Mouse (Mus musculus) embryonic facial prominence, embryonic 14.5 days (tissue): ENCODE results near the gene Nrarp. TPM values are rescaled to one million over a fixed set of nuclear protein-coding genes. Genes with fewer than 3 reads are reported as not detected.

Source experiments
- ATAC-seq: fragments of 200-750 bp; cut with Nextera tagmentation; 2 replicates; pipeline ENCODE4 v1.8.0; 2017; ENCODE audit warnings: low read depth, moderate number of reproducible peaks, moderate TSS enrichment
- DNase-seq: peaks from one replicate; pipeline ENCODE4 v3.0.0-alpha.2; 2015; ENCODE audit warnings: low spot score
- H3K27ac ChIP-seq: fragments of 300-500 bp; sonication (generic); replicated peaks from 2 replicates; pipeline ENCODE4 v1.5.1; 2014; ENCODE audit warnings: low read depth, mild to moderate bottlenecking, low read length, moderate library complexity
- H3K27me3 ChIP-seq: fragments of 300-500 bp; sonication (generic); replicated peaks from 2 replicates; pipeline ENCODE4 v1.6.1; 2014; ENCODE audit warnings: low read length; ENCODE audit not compliant: control insufficient read depth, insufficient read depth
- H3K36me3 ChIP-seq: fragments of 300-500 bp; sonication (generic); 2 replicates; pipeline ENCODE4 v1.6.1; 2014; ENCODE audit warnings: low read length, mixed read lengths; ENCODE audit not compliant: control insufficient read depth, insufficient read depth
- H3K4me1 ChIP-seq: fragments of 300-500 bp; sonication (generic); 2 replicates; pipeline ENCODE4 v1.6.1; 2014; ENCODE audit warnings: antibody characterized with exemption, low read length; ENCODE audit not compliant: control insufficient read depth, insufficient read depth
- H3K4me2 ChIP-seq: fragments of 300-500 bp; sonication (generic); 2 replicates; pipeline ENCODE4 v1.6.1; 2014; ENCODE audit warnings: low read depth, mild to moderate bottlenecking, low read length, moderate library complexity, mixed read lengths
- H3K4me3 ChIP-seq: fragments of 300-500 bp; sonication (generic); 2 replicates; pipeline ENCODE4 v1.5.1; 2014; ENCODE audit warnings: low read depth, mild to moderate bottlenecking, low read length
- H3K9ac ChIP-seq: fragments of 300-500 bp; sonication (generic); 2 replicates; pipeline ENCODE4 v1.6.1; 2014; ENCODE audit warnings: low read depth, mild to moderate bottlenecking, low read length, moderate library complexity, mixed read lengths
- H3K9me3 ChIP-seq: fragments of 300-500 bp; sonication (generic); 2 replicates; pipeline ENCODE4 v1.6.1; 2016; ENCODE audit warnings: low read length; ENCODE audit not compliant: control insufficient read depth
- WGBS: fragments of 180-500 bp; shearing (Covaris S2); extraction: QIAGEN DNeasy Blood & Tissue Kit; methylation state at CpG from one replicate; pipeline ENCODE4 v1.1.7; 2014; 5-methylcytosine and 5-hydroxymethylcytosine counted together
- polyA plus RNA-seq: library from polyadenylated mRNA; unstranded; fragments of >200 nt; fragmentation: Nextera tagmentation; extraction: Ambion mirVana; gene quantifications from 2 replicates; pipeline ENCODE4 v1.2.1, GENCODE M21; 2014

Gene Nrarp
- polyA plus RNA-seq, 1 experiment from 2014 or later, result 16.5 TPM

GRCm38 (mm10) chr2:25184496-25184895 lies 3.9 kb downstream of the Nrarp start:
- Histone ChIP-seq H3K9ac (no peak overlapping the region), H3K27ac (no peak overlapping the region), H3K4me2 (no peak overlapping the region), H3K9me3 (no peaks in the 10 kb centered on the region), H3K4me1 (0 out of 2 replicates have a peak, but pooled peaks cover 7% of the 10 kb centered on the region), H3K4me3 (no peak overlapping the region), H3K27me3 (peaks cover 54% of the 10 kb centered on the region), H3K36me3 (no peaks in the 10 kb centered on the region)
- WGBS, result 96% methylated on average over 7 of the region's 7 CpGs
- DNase-seq (no peak), ATAC-seq (no peak)

DNA sequence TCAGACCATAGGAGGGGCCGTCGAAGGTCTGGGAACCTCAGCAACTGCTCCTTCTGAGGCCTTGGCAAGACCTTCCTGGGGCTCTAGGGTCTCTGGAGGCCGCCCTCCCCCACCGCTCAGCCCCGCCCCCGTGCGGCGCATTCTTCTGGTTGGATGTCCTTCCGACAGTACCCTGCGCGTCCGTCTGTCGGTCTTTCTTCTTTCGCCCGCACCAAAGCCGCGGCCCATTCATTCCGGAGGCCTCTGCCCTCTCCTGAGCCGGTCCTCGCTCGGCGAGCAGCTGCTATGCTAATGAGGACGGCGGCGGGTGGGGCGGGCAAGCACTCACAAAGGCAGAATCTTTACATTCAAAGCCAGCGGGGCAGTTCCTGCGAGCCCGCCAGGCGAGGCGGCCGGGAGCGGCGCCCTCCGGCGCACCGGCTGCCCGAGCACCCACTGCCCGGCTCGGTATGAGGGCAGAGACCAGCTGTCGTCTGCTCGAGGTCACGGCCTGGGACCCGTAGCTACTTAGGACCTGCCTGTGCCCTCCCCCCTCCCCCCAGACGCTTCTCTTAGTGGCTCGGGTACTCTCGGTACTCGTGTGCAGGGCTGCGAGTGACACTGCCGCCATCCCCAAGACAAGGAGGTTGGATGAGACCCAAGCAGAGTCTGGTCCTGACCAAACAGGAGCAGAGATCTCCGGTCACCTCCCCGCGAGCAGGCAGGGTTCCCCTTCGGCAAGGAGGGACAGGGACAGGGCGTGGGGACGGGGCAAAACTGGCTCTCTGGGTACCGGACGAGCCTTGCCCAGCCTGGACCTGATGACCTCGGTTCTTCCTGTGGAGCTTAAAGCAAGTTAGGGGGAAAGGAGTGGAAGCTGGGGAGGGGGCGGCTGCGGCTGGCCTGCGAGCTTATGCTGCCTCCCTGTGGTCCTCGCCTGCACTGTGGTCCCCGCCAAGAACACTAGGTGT lies 5.3 kb downstream of the Nrarp start:
- Histone ChIP-seq H3K4me2 (peak overlapping the region; percentile 94), H3K36me3 (no peaks in the 10 kb centered on the region), H3K27ac (peak overlapping the region; percentile 40), H3K4me1 (0 out of 2 replicates have a peak, but pooled peaks cover 7% of the 10 kb centered on the region), H3K9me3 (no peaks in the 10 kb centered on the region), H3K27me3 (peaks cover 40% of the 10 kb centered on the region), H3K4me3 (peak overlapping the region; percentile 52), H3K9ac (peak overlapping the region; percentile 71)
- ATAC-seq (peak; percentile 75), DNase-seq (peak; percentile 84)
- WGBS, result 0% methylated on average over 39 of the region's 64 CpGs

- DNase-seq (no peak), ATAC-seq (no peak)
- no peak overlapping the region for H3K27ac ChIP-seq
- no peaks in the 10 kb centered on the region for H3K9me3 ChIP-seq
- H3K36me3 ChIP-seq, result no peaks in the 10 kb centered on the region
- peak overlapping the region; percentile 71; the same call in 1 of the 2 replicates for H3K9ac ChIP-seq
- peak overlapping the region; percentile 94 for H3K4me2 ChIP-seq
- peak overlapping the region; percentile 52; the same call in 1 of the 2 replicates for H3K4me3 ChIP-seq
- peaks cover 34% of the 10 kb centered on the region for H3K27me3 ChIP-seq
- WGBS, result 29% methylated on average over 5 of the region's 5 CpGs
- 0 out of 2 replicates have a peak, but pooled peaks cover 7% of the 10 kb centered on the region for H3K4me1 ChIP-seq
These were observed 6.0 kb downstream of the Nrarp start for GRCm38 (mm10) chr2:25186575-25186930.

GRCm38 (mm10) chr2:25187841-25188240 lies 7.3 kb downstream of the Nrarp start:
- 83% methylated on average over 6 of the region's 6 CpGs for WGBS
- Histone ChIP-seq H3K27ac (no peak overlapping the region), H3K4me2 (no peak overlapping the region), H3K36me3 (no peaks in the 10 kb centered on the region), H3K9me3 (no peaks in the 10 kb centered on the region), H3K9ac (no peak overlapping the region), H3K4me3 (no peak overlapping the region), H3K4me1 (0 out of 2 replicates have a peak, but pooled peaks cover 7% of the 10 kb centered on the region), H3K27me3 (peaks cover 23% of the 10 kb centered on the region)
- ATAC-seq, result no peak
- no peak for DNase-seq

GRCm38 (mm10) chr2:25193330-25193770 lies 12.8 kb downstream of the Nrarp start:
- DNase-seq, result peak; percentile 90
- H3K4me2 ChIP-seq, result peak overlapping the region; percentile 21; the same call in 1 of the 2 replicates
- no peaks in the 10 kb centered on the region; the same call in 1 of the 2 replicates for H3K4me1 ChIP-seq
- no peak overlapping the region for H3K4me3 ChIP-seq
- ATAC-seq, result peak; percentile 83
- no peak overlapping the region for H3K9ac ChIP-seq
- H3K9me3 ChIP-seq, result no peaks in the 10 kb centered on the region
- H3K36me3 ChIP-seq, result peaks cover 4% of the 10 kb centered on the region; the same call in 1 of the 2 replicates
- peaks cover 28% of the 10 kb centered on the region for H3K27me3 ChIP-seq
- no peak overlapping the region for H3K27ac ChIP-seq
- WGBS, result 0% methylated on average over 6 of the region's 6 CpGs

DNA sequence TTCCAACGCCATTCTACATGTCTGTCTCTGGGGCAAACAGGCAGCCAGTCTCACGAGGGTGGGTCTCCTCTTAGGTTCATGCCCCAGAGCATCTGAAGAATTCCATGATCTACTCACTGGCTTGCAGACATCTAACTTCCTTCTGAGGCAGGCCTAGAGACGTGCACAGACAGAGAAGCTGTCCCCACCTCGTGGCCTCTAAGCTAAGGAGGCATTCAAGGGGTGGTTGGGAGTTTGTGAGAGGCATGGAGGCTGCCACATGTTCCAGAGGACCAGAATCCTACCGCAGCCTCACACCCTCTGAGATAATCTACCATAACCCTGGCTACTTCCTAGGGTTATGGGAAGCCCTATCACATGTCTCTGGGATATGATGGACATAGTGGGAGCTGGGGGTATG lies 13.4 kb downstream of the Nrarp start:
- no peak for ATAC-seq
- no peak overlapping the region for H3K9ac ChIP-seq
- no peaks in the 10 kb centered on the region for H3K9me3 ChIP-seq
- DNase-seq, result no peak
- peaks cover 28% of the 10 kb centered on the region for H3K27me3 ChIP-seq
- no peak overlapping the region for H3K4me2 ChIP-seq
- H3K4me3 ChIP-seq, result no peak overlapping the region
- peaks cover 10% of the 10 kb centered on the region; the same call in 1 of the 2 replicates for H3K36me3 ChIP-seq
- WGBS, result 79% methylated on average over 5 of the region's 5 CpGs
- no peak overlapping the region for H3K27ac ChIP-seq
- no peaks in the 10 kb centered on the region; the same call in 1 of the 2 replicates for H3K4me1 ChIP-seq

DNA sequence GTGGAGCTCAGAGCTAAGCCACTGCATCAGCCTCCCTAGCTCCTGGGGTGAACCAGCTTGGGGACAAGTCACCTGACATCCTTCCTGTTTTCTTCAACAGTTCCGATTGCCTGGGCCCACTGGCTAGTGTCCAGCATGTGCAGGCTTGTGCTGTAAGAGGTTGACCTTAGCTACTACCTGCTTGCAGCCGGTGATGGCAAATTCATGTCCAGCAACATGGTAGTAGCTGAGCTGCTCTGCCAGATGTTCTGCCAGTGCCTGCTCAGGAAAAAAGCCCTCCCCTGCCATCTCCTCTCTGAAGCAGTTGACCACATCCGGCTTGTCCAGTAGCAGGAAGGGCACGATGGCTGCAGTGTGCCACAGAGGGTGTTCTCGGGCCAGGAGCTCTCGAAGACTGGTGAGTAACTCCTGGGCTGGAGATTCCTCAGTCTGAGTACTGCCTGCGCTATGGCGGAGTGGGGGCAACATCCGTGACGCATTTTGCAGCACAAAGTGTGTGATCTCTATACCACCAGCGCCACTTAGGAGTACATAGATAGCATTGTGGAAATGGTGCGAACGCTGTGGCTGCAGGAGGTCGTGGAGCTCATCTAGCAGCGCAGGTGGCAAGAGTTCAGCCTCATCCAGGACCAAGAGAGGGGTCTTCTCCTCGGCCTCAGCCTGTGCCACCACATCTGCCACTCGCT lies 14.1 kb downstream of the Nrarp start:
- Histone ChIP-seq H3K4me2 (peak overlapping the region; percentile 51; the same call in 1 of the 2 replicates), H3K4me1 (no peaks in the 10 kb centered on the region; the same call in 1 of the 2 replicates), H3K36me3 (peaks cover 17% of the 10 kb centered on the region), H3K4me3 (no peak overlapping the region), H3K27me3 (peaks cover 28% of the 10 kb centered on the region), H3K27ac (no peak overlapping the region), H3K9me3 (no peaks in the 10 kb centered on the region), H3K9ac (no peak overlapping the region)
- ATAC-seq (no peak), DNase-seq (no peak)
- 86% methylated on average over 13 of the region's 17 CpGs for WGBS
